ENCODE assay signal across 9 mouse cellular contexts in the genomic region with DNA sequence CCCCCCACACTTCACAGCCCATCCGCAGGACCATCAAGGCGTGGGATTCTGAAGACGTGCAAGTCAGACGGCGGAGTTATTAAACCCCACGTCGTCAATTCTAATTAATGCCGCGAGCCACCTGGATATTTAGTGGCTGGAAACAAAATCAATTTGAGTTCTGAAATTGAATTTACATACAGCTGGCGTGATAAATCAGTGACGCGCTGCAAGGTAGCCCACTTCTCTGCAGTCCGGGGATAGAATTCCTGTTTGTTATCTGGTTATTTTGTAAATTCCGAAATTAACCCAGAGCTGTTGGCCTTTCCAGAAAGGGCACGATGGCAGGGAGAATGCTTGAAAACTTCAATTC.
DNase-seq lines count a peak whose midpoint lies in the region; ATAC-seq and TF ChIP-seq lines count a peak whose summit lies in the region.
"Had no signal": no experiment of that assay in that cellular context is flagged by ENCODE, and none has a peak within 500 bp of the region (broad histone marks: within the 10 kb centered on the region; RNA-seq: fewer than 3 reads in every experiment).

No protein-coding gene starts in this region.

- TF ChIP-seq CTCF in testis, adult 2 months (IDR thresholded peaks at IDR 0.05; ENCODE audit: control insufficient read depth, insufficient read depth, insufficient replicate concordance, low read depth, low read length), result no peak
- TF ChIP-seq CTCF in stomach, postnatal 0 days (IDR thresholded peaks at IDR 0.05; ENCODE audit: low read depth), result no peak

- no peak overlapping the region for H3K27ac ChIP-seq in heart, embryonic 12.5 days (ENCODE audit: poor library complexity, severe bottlenecking)
- H3K27ac ChIP-seq in testis, adult 2 months (ENCODE audit: control insufficient read depth, insufficient read depth, low read depth, low read length), result no peak overlapping the region
- H3K27ac ChIP-seq in limb, embryonic 14.5 days (replicated peaks; ENCODE audit: low read depth, low read length), result no peak overlapping the region
- H3K27ac ChIP-seq in stomach, postnatal 0 days (replicated peaks), result no peak overlapping the region

- peaks cover 30% of the 10 kb centered on the region for H3K27me3 ChIP-seq in heart, embryonic 12.5 days (replicated peaks)
- no peaks in the 10 kb centered on the region for H3K27me3 ChIP-seq in testis, adult 2 months (ENCODE audit: control insufficient read depth, insufficient read depth, low read length)
- no peaks in the 10 kb centered on the region; the same call in 1 of the 2 replicates for H3K27me3 ChIP-seq in limb, embryonic 14.5 days (ENCODE audit: control insufficient read depth, insufficient read depth, low read length)
- no peaks in the 10 kb centered on the region for H3K27me3 ChIP-seq in stomach, postnatal 0 days (ENCODE audit: control insufficient read depth, insufficient read depth, low read length)

- 11% methylated on average over 15 of the region's 15 CpGs for WGBS in heart, embryonic 12.5 days
- WGBS in limb, embryonic 14.5 days, result 8% methylated on average over 15 of the region's 15 CpGs
- 13% methylated on average over 15 of the region's 15 CpGs for WGBS in stomach, postnatal 0 days

- no peak for TF ChIP-seq POLR2A in testis, adult 2 months (IDR thresholded peaks at IDR 0.05; ENCODE audit: control insufficient read depth, low read depth, low read length)
- TF ChIP-seq POLR2A in limb, embryonic 14.5 days (IDR thresholded peaks at IDR 0.05; ENCODE audit: borderline replicate concordance, extremely low read depth, insufficient read depth, insufficient read length), result no peak

- H3K4me1 ChIP-seq in heart, embryonic 12.5 days (replicated peaks), result peaks cover 12% of the 10 kb centered on the region
- peaks cover 10% of the 10 kb centered on the region for H3K4me1 ChIP-seq in testis, adult 2 months (ENCODE audit: control insufficient read depth, insufficient read depth, low read length)
- peaks cover 4% of the 10 kb centered on the region; the same call in 1 of the 2 replicates for H3K4me1 ChIP-seq in limb, embryonic 14.5 days (ENCODE audit: control insufficient read depth, insufficient read depth, low read length)
- no peaks in the 10 kb centered on the region for H3K4me1 ChIP-seq in stomach, postnatal 0 days (replicated peaks; ENCODE audit: control insufficient read depth, insufficient read depth)

- ATAC-seq in heart, embryonic 12.5 days (ENCODE audit: insufficient number of reproducible peaks, low FRiP score), result no peak
- ATAC-seq in limb, embryonic 14.5 days (ENCODE audit: low FRiP score, low read depth), result no peak
- no peak for ATAC-seq in stomach, postnatal 0 days (ENCODE audit: low FRiP score, low TSS enrichment)

- H3K9ac ChIP-seq in heart, embryonic 12.5 days, result peak overlapping the region; percentile 59; the same call in 1 of the 2 replicates
- no peak overlapping the region for H3K9ac ChIP-seq in limb, embryonic 14.5 days (ENCODE audit: low read depth, low read length, severe bottlenecking)
- no peak overlapping the region for H3K9ac ChIP-seq in stomach, postnatal 0 days (ENCODE audit: low read length)

- H3K4me3 ChIP-seq in heart, embryonic 12.5 days, result peak overlapping the region; percentile 41
- H3K4me3 ChIP-seq in testis, adult 2 months (ENCODE audit: control insufficient read depth, low read depth, low read length), result peak overlapping the region; percentile 36
- peak overlapping the region; percentile 18 for H3K4me3 ChIP-seq in limb, embryonic 14.5 days (replicated peaks; ENCODE audit: low read length)
- H3K4me3 ChIP-seq in stomach, postnatal 0 days (ENCODE audit: low read depth, low read length), result no peak overlapping the region

- H3K4me2 ChIP-seq in heart, embryonic 12.5 days, result peak overlapping the region; percentile 83
- H3K4me2 ChIP-seq in limb, embryonic 14.5 days (replicated peaks; ENCODE audit: low read depth, low read length, severe bottlenecking), result peak overlapping the region; percentile 53
- peak overlapping the region; percentile 35 for H3K4me2 ChIP-seq in stomach, postnatal 0 days (replicated peaks; ENCODE audit: low read depth)

- no peak for TF ChIP-seq EP300 in stomach, postnatal 0 days (optimal IDR thresholded peaks at IDR 0.05)

- no peak for DNase-seq in heart, postnatal 36 days
- no peak for DNase-seq in testis, postnatal 10 days (ENCODE audit: low spot score)
- DNase-seq in limb, embryonic 14.5 days (ENCODE audit: low spot score), result no peak
- no peak for DNase-seq in stomach, postnatal 0 days (ENCODE audit: low spot score)
- no peak for DNase-seq in cerebellum, adult 11-12 months
- DNase-seq in frontal cortex, postnatal 10 days (ENCODE audit: low spot score in 2 of 2), result no peak
- DNase-seq: heart, adult 11 months had no signal

- intact Hi-C loops in heart, postnatal 36 days (cut with DNase I), result no loop called here

- no peaks in the 10 kb centered on the region for H3K36me3 ChIP-seq in heart, embryonic 12.5 days
- H3K36me3 ChIP-seq in testis, adult 2 months (ENCODE audit: control insufficient read depth, insufficient read depth, low read length), result no peaks in the 10 kb centered on the region
- no peaks in the 10 kb centered on the region for H3K36me3 ChIP-seq in limb, embryonic 14.5 days (ENCODE audit: control insufficient read depth, insufficient read depth, low read length)
- H3K36me3 ChIP-seq in stomach, postnatal 0 days (ENCODE audit: control insufficient read depth, insufficient read depth, low read length), result no peaks in the 10 kb centered on the region

- H3K9me3 ChIP-seq in heart, embryonic 12.5 days (replicated peaks), result no peaks in the 10 kb centered on the region
- no peaks in the 10 kb centered on the region for H3K9me3 ChIP-seq in limb, embryonic 14.5 days (ENCODE audit: control insufficient read depth, low read length)
- H3K9me3 ChIP-seq in stomach, postnatal 0 days (ENCODE audit: control insufficient read depth, low read length), result no peaks in the 10 kb centered on the region
